Mouse (Mus musculus) right cerebral cortex, postnatal 36 days (tissue): ENCODE results near the gene Dhrs4.

Experiments used
- DNase-seq, 2 experiments: peaks; one replicate each; pipeline ENCODE4 v3.0.0; 2022; ENCODE audit warnings: low spot score in 2 of 2, mixed read lengths in 1 of 2

Dhrs4 gene

DNA sequence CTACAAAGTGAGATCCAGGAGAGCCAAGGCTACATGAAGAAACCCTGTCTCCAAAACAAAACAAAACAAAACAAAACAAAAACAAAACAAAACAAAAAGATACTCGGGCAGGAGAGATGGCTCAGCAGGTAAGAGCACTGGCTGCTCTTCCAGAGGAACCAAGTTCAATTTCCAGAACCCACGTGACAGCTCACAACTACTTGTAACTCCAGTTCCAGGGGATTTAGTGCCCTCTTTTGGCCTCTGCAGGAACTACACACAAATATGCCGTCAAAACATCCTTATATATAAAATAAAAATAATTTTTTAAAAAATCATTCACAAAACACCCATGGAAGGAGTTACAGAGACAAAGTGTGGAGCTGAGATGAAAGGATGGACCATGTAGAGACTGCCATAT lies 49.4 kb downstream of the Dhrs4 start:
- no peak for DNase-seq

DNA sequence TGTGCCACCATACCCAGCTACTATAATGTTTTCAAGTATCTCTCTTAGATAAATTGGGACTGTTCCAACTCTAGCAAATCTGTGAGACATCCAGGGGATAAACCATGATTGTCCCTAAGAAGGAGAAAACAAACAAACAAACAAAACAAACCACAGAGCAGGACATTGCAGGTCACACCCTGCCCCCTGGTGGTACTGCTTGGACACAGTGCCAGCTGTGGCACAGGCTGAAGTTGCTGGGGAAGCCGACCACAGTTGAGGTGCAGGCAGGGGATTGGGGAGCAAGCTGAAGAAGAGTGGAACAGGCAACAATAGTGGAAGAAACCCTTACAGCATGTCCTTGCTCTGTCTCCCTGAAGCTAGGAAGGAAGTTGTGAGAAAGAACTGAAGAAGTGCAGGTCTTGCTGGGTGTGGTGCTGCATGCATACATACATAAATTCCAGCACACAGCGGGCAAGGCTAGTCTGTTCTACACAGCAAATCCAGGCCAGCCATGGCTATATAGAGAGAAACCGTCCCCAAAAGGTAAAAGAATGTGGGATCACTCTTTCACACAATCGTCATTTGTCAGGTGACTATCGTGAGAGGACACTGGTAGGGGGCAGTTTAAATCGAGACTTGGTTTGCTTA lies 57.7 kb downstream of the Dhrs4 start:
- no peak for DNase-seq
